Mouse (Mus musculus) hindbrain, embryonic 14.5 days (tissue): ENCODE data around the gene Cep72. TPM values are rescaled to one million over a fixed set of nuclear protein-coding genes. Genes with fewer than 3 reads are reported as not detected.

Experiments used
- ATAC-seq: fragments of 200-750 bp; cut with Nextera tagmentation; 2 replicates; pipeline ENCODE4 v1.8.0; 2017; ENCODE audit warnings: moderate number of reproducible peaks, mild to moderate bottlenecking, moderate TSS enrichment, moderate library complexity; ENCODE audit not compliant: low FRiP score
- DNase-seq: peaks from one replicate; pipeline ENCODE4 v3.0.0-alpha.2; 2015; ENCODE audit warnings: low spot score
- H3K27ac ChIP-seq: fragments of 300-500 bp; sonication (generic); 2 replicates; pipeline ENCODE4 v1.5.1; 2014; ENCODE audit warnings: mild to moderate bottlenecking, moderate library complexity
- H3K27me3 ChIP-seq: fragments of 300-500 bp; sonication (generic); 2 replicates; pipeline ENCODE4 v1.6.1; 2014; ENCODE audit warnings: mild to moderate bottlenecking, low read length, mixed read lengths; ENCODE audit not compliant: control insufficient read depth, insufficient read depth
- H3K36me3 ChIP-seq: fragments of 300-500 bp; sonication (generic); replicated peaks from 2 replicates; pipeline ENCODE4 v1.6.1; 2014; ENCODE audit not compliant: control insufficient read depth, insufficient read depth
- H3K4me1 ChIP-seq: fragments of 300-500 bp; sonication (generic); replicated peaks from 2 replicates; pipeline ENCODE4 v1.6.1; 2014; ENCODE audit warnings: antibody characterized with exemption, low read length, mixed read lengths; ENCODE audit not compliant: control insufficient read depth, insufficient read depth
- H3K4me2 ChIP-seq: fragments of 300-500 bp; sonication (generic); replicated peaks from 2 replicates; pipeline ENCODE4 v1.6.1; 2014; ENCODE audit warnings: mild to moderate bottlenecking, moderate library complexity
- H3K4me3 ChIP-seq: fragments of 300-500 bp; sonication (generic); replicated peaks from 2 replicates; pipeline ENCODE4 v1.5.1; 2014; ENCODE audit warnings: mild to moderate bottlenecking, low read length
- H3K9ac ChIP-seq: fragments of 300-500 bp; sonication (generic); 2 replicates; pipeline ENCODE4 v1.6.1; 2014
- H3K9me3 ChIP-seq: fragments of 300-500 bp; sonication (generic); 2 replicates; pipeline ENCODE4 v1.6.1; 2016; ENCODE audit warnings: low read length; ENCODE audit not compliant: control insufficient read depth
- WGBS: fragments of 180-500 bp; shearing (Covaris S2); extraction: QIAGEN DNeasy Blood & Tissue Kit; methylation state at CpG from one replicate; pipeline ENCODE4 v1.1.7; 2014; 5-methylcytosine and 5-hydroxymethylcytosine counted together
- polyA plus RNA-seq: library from polyadenylated mRNA; unstranded; fragments of >200 nt; fragmentation: Nextera tagmentation; extraction: Ambion mirVana; gene quantifications from 2 replicates; pipeline ENCODE4 v1.2.1, GENCODE M21; 2014

Gene Cep72
- polyA plus RNA-seq, 1 experiment from 2014 or later = 9.3 TPM

DNA sequence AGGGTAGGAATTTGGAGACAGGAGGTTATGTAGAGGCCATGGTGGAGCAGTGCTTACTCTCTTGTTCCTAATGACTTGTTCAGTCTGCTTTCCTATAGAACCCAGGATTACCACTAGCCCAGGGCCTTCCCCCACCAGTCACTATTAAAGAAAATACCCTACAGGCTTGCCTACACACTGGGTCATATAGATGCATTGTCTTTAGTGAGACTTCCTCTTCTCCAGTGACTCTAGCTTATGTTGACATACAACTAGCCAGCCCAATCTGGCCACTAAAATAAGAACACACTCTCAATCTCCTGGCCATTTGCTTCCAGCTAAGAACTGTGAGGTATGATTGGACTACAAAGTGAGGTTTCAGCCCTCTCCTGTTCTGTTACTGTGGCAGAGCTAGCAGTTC, 61.6 kb downstream of the Cep72 start:
- no peak overlapping the region for H3K4me3 ChIP-seq
- no peak for DNase-seq
- ATAC-seq = no peak
- no peaks in the 10 kb centered on the region for H3K36me3 ChIP-seq
- H3K4me2 ChIP-seq = no peak overlapping the region
- no peaks in the 10 kb centered on the region for H3K9me3 ChIP-seq
- H3K27me3 ChIP-seq = no peaks in the 10 kb centered on the region
- no peak overlapping the region for H3K9ac ChIP-seq
- no peak overlapping the region for H3K27ac ChIP-seq
- H3K4me1 ChIP-seq = no peaks in the 10 kb centered on the region

DNA sequence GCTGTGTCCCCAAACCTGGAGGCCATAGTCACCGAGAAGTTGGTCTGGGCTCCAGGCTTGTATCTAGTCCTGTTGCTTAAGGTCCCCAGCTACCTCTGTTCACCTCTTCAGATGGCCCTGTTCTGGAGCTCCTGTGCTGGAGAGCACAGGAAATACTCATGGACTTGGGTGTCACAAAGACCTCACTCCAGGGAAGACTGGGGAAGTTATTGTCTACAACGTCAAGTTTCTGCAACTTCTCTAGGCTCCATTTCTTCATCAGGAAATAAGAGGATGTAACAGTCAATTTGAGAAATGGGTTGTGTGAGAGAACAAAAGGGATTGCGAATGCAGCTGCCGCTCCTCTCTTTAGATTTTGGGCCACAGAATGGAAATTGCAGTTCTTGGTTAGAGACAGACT, 65.6 kb downstream of the Cep72 start:
- Histone ChIP-seq H3K4me3 (no peak overlapping the region), H3K27ac (no peak overlapping the region), H3K4me1 (no peaks in the 10 kb centered on the region), H3K9ac (no peak overlapping the region), H3K4me2 (no peak overlapping the region), H3K36me3 (no peaks in the 10 kb centered on the region), H3K27me3 (no peaks in the 10 kb centered on the region), H3K9me3 (no peaks in the 10 kb centered on the region)
- DNase-seq (no peak), ATAC-seq (no peak)
- 81% methylated on average over 4 of the region's 4 CpGs for WGBS

DNA sequence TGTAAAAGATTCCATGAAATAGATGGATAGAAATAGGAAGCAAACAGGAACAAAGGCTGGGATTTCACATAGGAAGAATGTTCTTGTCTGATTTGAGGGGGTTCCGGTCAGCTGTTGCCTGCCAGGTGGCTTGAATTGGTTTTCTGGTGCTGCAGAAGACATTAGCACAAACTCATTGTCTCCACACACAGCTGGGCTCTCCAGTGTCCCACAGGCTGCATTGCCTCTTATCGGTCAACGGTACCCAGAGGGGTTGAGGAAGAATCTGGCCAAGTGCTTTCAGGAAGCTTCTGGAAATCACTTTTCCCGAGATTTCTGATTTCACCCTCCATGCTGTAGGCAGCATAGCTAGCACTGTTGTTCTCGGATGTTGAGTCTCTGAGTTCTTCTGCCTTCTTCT, 70.8 kb downstream of the Cep72 start:
- no peak for DNase-seq
- Histone ChIP-seq H3K4me1 (no peaks in the 10 kb centered on the region), H3K27me3 (no peaks in the 10 kb centered on the region), H3K9ac (no peak overlapping the region), H3K4me3 (no peak overlapping the region), H3K4me2 (no peak overlapping the region), H3K36me3 (no peaks in the 10 kb centered on the region), H3K27ac (no peak overlapping the region), H3K9me3 (no peaks in the 10 kb centered on the region)
- 86% methylated on average over 5 of the region's 5 CpGs for WGBS
- ATAC-seq = no peak

DNA sequence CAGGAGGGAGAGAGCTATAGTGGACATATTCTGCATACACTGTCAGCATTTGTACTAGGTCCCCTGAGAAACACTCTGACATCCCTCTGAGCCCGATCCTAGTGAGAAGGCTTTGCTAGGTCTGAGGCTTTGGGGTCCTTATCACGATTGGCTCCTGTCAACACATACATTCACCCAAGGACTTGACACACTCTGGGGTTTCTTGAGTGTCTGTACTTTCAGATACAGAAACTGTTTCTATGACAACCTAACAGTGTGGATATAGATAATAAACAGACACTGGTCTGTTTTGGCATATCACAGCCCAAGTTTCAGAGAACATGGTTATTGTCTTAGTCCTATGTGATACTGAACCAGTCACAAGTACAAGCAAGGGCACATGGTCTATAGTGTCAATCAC, 71.3 kb downstream of the Cep72 start:
- no peak overlapping the region for H3K9ac ChIP-seq
- H3K36me3 ChIP-seq = no peaks in the 10 kb centered on the region
- no peaks in the 10 kb centered on the region for H3K9me3 ChIP-seq
- H3K4me3 ChIP-seq = no peak overlapping the region
- no peak for ATAC-seq
- H3K27ac ChIP-seq = no peak overlapping the region
- WGBS = 80% methylated on average over 2 of the region's 2 CpGs
- no peaks in the 10 kb centered on the region for H3K27me3 ChIP-seq
- no peak overlapping the region for H3K4me2 ChIP-seq
- no peaks in the 10 kb centered on the region for H3K4me1 ChIP-seq
- no peak for DNase-seq

DNA sequence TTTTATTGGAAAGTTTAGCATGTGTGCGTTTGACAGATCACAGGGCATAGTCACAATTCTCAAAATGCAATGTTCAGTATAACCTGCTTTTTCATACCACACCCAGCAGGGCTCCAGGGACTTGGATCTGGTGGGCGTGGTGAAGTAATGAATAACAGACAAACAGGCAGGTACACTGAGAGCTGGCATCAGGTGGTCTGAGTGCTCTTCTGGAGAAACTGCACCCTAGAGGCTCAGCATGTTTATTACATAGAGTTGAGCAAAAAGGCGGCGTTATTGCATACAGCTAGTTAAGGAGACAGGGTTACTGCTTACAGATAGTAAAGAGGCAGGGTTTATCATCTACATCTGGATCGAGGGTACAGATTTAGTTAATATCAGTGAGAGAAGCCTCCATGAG, 71.8 kb downstream of the Cep72 start:
- Histone ChIP-seq H3K27ac (no peak overlapping the region), H3K36me3 (no peaks in the 10 kb centered on the region), H3K4me2 (no peak overlapping the region), H3K27me3 (no peaks in the 10 kb centered on the region), H3K9ac (no peak overlapping the region), H3K4me3 (no peak overlapping the region), H3K9me3 (no peaks in the 10 kb centered on the region), H3K4me1 (no peaks in the 10 kb centered on the region)
- DNase-seq = no peak
- ATAC-seq = no peak
- WGBS = 87% methylated on average over 5 of the region's 5 CpGs

Other genes with a start within 250 kb of the Cep72 start
- 13.2 and 13.3 TPM in 2 replicates for gene Nkd2, start 214.7 kb downstream of the Cep72 start, polyA plus RNA-seq
- 10.0 and 11.7 TPM in 2 replicates for gene Trip13, start 124.5 kb downstream of the Cep72 start, polyA plus RNA-seq
- 80.6 and 86.8 TPM in 2 replicates for gene Brd9, start 124.5 kb downstream of the Cep72 start, polyA plus RNA-seq
- not detected in 2 replicates for gene Zdhhc11, start 98.4 kb downstream of the Cep72 start, polyA plus RNA-seq
- 13.4 and 15.7 TPM in 2 replicates for gene Tppp, start 52.9 kb downstream of the Cep72 start, polyA plus RNA-seq
- 0.46 TPM in 1 of 2 replicates, not detected in the other for gene Slc9a3, start 59.2 kb upstream of the Cep72 start, polyA plus RNA-seq
- 125 and 133 TPM in 2 replicates for gene Exoc3, start 146.4 kb upstream of the Cep72 start, polyA plus RNA-seq
- gene Ahrr, start 230.0 kb upstream of the Cep72 start, polyA plus RNA-seq = 0.51 and 0.52 TPM in 2 replicates